Mouse (Mus musculus): ENCODE results near the gene Rbm15b. TPM values are rescaled to one million over a fixed set of nuclear protein-coding genes. Genes with fewer than 3 reads are reported as not detected.

The Rbm15b gene
- 10 to 100 TPM; 12.3 to 15.2 TPM for total RNA-seq (2021)

DNA sequence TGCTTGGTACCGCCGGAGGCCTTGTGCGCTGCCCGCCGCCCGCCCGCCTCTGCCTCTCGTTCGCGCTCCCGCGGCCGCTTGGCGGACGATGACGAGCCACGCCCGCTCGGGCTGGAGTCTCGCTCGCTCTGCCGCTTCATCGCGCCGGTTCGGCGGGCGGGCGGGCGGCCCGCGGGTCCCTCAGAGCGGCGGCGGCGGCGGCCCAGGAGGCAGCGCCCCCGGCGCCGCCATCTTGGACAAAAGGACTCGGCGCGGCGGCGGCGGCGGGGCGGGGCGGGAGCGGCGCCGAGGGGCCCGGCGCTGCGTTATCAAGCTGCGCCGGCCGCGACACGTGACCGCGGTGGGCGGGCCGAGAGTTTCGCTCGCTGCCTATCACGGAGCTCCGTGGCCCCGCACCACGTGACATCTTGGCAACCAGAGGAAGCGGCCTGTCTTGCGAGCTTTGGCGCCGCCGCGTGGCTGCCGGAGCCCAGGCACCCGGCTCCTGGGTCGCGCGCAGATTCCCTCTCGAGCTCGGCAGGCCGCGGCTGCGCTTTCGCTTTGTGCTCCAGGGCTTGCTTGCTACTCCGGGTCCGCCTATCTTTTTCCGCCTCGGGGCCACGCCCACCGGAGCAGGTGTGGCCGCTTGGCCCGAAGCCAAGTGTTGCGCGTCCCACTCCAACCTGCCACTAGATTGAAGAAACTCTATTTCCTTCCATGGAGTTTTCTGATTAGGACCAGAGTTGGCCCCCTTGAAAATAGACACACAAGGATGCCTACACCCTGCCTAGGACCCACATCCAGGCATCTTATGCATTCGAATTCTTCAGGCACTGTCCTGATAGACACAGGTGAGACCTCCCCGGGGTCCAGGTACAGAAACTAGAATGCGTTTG, at the start of gene Rbm15b:
Rbm15b (minus strand) TSS at position 601 of the 875 bp plus-strand sequence.
- intact Hi-C loops (cut with DNase I): loop anchor here (5.0 kb wide), 1 partner anchor 210 kb away; no protein-coding TSS in a partner anchor
- peak; percentile 97 for DNase-seq (ENCODE audit: low spot score)

DNA sequence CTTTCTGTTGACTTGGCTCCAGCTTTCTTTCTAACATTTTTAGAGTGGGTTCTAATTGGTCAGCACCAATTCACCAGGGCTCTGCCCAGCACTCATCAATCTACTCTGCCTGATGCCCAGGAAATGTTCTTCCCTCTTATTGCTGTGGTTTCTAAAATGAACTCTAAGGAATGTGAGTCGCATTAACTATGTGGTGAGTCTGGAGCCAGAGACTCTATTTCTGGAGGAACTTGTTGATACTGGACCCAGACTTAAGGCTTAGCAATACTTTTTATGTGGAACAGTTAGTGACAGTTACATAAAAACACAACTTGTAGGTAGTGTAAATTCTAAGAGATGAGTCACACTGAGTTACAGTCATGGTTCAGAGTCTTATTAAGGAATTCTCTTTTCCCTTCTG, 47.8 kb upstream of the Rbm15b start:
- intact Hi-C loops (cut with DNase I): no loop called here
- no peak for DNase-seq (ENCODE audit: low spot score)

DNA sequence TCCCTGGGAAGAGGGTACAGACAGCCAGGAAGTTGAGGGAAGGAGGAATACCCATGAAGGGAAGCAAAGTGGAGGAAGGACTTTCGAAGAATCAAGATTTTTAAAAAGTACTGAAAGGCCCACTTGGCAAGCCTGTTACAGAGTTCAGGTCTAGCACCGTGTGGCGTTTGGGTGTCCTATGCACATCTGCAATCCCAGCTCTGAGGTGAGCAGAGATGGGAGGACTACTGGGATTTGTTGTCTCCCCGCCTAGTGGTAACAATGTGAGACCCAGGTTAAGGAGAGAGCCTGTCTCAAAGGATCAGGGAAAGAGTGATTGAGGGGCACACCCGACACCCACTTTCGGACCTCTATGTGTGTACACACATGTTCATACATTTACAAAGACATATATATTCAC, 27.6 kb upstream of the Rbm15b start:
- no peak for DNase-seq (ENCODE audit: low spot score)
- intact Hi-C loops (cut with DNase I): no loop called here

DNA sequence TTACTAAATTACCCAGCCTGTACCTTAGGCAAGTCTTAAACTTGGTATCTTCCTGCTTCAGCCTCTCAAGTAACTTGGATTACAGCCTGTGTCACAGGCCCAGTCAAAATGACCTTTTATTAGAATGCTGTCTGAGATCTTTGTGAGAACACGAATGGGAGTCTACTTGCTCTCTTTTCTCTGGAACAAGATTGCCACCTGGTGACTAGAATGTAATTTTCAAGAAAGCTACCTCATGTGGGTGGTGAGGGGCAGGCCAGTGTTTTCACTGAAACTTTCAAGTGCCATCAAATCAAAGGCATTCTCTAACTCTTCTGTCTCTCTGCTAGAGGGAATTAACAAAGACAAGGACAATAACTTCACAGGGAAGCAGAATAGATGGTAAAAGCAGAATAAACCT, 26.5 kb upstream of the Rbm15b start:
- DNase-seq (ENCODE audit: low spot score): no peak
- intact Hi-C loops (cut with DNase I): no loop called here

DNA sequence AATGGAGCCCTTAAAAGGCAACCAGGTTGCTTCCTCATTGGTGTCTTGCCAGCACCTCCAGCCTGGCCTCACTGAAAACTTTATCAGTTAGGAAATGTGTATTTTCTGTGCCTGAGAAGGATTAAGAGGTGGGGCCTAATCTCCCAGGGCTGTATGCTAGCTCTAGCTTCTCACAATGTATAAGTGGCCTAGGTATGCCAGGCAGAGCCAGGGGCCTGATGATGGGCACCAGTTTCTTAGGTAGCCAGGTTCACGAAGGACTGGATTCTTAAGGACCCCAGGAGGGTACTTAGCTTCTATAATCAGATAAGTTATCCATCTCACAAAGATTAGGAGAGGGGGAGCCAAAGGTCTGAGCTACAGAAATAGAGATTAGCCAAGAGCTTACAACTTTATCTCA, 24.4 kb upstream of the Rbm15b start:
- intact Hi-C loops (cut with DNase I): no loop called here
- DNase-seq (ENCODE audit: low spot score): no peak

- DNase-seq (ENCODE audit: low spot score): no peak
- intact Hi-C loops (cut with DNase I): loop anchor here (10.0 kb wide), 1 partner anchor 256 kb away; no protein-coding TSS in a partner anchor
These were observed 21.5 kb upstream of the Rbm15b start for GRCm38 (mm10) chr9:106908715-106909114.

DNA sequence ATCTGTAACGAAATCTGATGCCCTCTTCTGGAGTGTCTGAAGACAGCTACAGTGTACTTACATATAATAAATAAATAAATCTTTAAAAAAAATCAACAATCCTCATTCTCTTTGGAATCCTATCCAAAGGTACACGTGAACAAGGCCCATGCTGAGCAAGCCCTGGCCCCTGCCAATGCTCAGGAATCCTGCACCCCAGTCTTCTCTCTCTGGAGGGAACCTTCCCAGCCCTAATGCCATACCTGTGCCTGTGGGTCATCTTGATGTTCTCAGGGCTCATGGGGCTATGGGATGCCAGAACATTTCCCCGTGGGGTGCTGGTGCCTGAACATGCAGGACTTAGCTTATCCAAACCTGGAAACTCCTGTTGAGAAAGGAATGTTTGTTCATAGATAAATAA, 20.9 kb upstream of the Rbm15b start:
- intact Hi-C loops (cut with DNase I): loop anchor here (10.0 kb wide), 1 partner anchor 257 kb away; no protein-coding TSS in a partner anchor
- DNase-seq (ENCODE audit: low spot score): no peak

- no peak for DNase-seq (ENCODE audit: low spot score)
- intact Hi-C loops (cut with DNase I): loop anchor here (10.0 kb wide), 1 partner anchor 258 kb away; no protein-coding TSS in a partner anchor
These were observed 19.4 kb upstream of the Rbm15b start for GRCm38 (mm10) chr9:106906597-106906996.

GRCm38 (mm10) chr9:106903791-106904134, 16.5 kb upstream of the Rbm15b start:
- no peak for DNase-seq (ENCODE audit: low spot score)
- intact Hi-C loops (cut with DNase I): loop anchor here (1.0 to 10.0 kb wide), 2 partner anchors 261 to 388 kb away; no protein-coding TSS in a partner anchor

DNA sequence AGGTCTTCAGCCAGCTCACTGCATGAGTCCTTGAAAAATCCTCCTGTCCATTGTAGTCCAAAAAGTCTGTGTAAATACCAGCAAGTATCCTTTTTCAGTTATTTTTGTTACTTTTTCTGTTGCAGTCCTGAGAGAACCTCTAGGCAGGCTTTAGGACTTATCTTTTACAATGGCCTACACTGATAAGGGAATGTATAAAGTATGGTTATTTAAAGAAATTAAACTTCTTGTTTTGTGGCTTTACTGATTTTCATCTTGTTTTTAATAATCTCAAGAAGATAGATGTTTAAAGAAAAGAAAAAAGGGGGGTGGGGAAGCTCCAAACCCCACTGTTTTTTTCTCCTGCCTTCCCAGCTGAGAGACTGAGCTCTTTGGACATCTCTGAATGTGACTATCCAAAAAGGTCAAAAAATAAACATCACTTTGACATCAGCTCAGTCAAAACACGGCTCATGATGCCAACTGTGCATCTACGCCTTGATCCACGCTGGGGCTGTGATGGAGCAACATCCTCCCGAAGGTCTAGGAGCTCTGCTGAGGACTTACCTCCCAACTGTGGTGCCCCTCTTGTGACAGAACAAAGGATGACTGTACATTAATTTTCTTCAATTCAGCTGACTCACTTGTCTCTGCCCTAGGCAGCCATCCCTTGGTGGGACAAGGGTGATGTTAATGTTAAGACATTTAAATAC, 16.0 kb upstream of the Rbm15b start:
- no peak for DNase-seq (ENCODE audit: low spot score)
- intact Hi-C loops (cut with DNase I): loop anchor here (1.0 to 10.0 kb wide), 2 partner anchors 262 to 388 kb away; no protein-coding TSS in a partner anchor

GRCm38 (mm10) chr9:106901596-106901995, 14.4 kb upstream of the Rbm15b start:
- intact Hi-C loops (cut with DNase I): loop anchor here (10.0 kb wide), 1 partner anchor 263 kb away; no protein-coding TSS in a partner anchor
- DNase-seq (ENCODE audit: low spot score): no peak

- DNase-seq (ENCODE audit: low spot score): no peak
- intact Hi-C loops (cut with DNase I): no loop called here
These were observed 11.7 kb upstream of the Rbm15b start for GRCm38 (mm10) chr9:106898901-106899300.

DNA sequence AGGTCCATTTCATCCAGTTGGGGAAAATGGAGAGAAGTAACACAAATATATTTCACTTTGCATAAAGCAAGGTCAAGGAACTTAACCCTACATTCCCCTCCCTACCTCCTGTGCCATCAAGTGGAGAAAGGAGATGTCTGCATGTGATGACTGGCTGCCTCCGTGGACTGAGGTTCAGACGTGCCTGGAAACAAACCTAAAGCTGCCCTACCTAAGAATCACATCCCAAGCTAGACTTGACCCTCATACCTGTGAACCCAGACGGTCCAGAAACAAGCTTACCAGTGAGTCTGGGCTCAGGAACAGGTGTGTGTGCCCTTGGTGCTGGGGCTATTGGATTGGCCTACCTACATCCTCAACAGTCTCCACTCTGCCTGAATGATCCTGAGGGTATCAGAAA, 6.1 kb upstream of the Rbm15b start:
- intact Hi-C loops (cut with DNase I): loop anchor here (5.0 kb wide), 1 partner anchor 444 kb away; the partner anchor contains the start of gene Hemk1
- DNase-seq (ENCODE audit: low spot score): no peak

DNA sequence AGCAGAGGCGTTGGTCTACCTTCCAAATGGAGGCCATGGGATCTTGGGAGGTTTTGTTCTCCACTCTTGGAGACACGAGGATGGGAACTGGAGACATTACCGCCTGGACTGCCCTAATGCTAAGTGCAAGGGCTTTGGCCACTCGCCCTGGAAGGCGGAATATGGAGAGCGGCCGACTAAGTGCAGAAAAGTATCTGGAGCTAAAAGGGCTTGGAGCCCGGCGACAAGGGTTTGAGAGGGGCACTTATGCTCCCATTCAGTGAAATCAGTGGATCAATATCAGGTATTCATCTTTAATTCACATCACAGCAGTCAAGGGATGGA, 5.3 kb upstream of the Rbm15b start:
- DNase-seq (ENCODE audit: low spot score): no peak
- intact Hi-C loops (cut with DNase I): loop anchor here (5.0 kb wide), 1 partner anchor 445 kb away; the partner anchor contains the start of gene Hemk1

DNA sequence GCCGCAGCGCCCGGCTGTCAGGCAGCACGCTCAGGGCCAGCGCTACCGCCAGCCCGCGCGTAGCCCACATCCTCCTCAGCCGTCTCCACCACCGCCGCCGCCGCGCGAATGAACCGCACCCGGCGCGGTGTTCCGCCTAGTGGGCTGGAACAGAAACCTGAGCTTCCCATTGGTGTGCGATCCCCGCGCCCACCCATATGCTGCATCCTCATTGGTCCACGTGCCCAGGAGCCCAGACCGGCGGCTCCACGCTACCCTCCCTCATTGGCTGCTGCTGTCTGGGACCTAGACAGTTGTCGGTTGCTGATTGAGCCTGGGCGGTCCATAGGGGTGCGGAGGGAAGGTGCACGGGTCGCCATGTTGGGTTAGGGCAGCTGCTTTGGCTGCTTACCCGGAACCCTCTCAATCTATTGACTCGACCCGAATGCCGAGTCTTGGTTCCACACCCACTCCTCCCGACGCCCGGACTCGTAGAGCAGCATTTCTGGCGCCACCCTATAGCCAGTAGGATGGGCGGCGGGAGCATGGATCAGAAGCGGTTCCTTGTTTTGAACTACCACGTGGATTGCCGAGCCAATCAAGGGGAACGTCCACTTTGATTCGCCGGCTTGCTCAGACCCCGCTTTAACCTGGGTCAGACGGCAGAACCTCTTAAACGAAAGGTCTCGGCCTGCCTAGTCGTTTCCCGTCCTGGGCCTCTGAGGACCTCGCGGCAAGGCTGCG, 4.8 kb upstream of the Rbm15b start, which contains the start of gene Manf:
Manf (minus strand) TSS at position 151 of the 723 bp plus-strand sequence.
- intact Hi-C loops (cut with DNase I): loop anchor here (5.0 kb wide), 1 partner anchor 445 kb away; the partner anchor contains the start of gene Hemk1

GRCm38 (mm10) chr9:106891341-106891741, 4.1 kb upstream of the Rbm15b start:
- no peak for DNase-seq (ENCODE audit: low spot score)
- intact Hi-C loops (cut with DNase I): loop anchor here (5.0 kb wide), 1 partner anchor 446 kb away; the partner anchor contains the start of gene Hemk1

More for the DNA sequence above, 4.8 kb upstream of the Rbm15b start, which contains the start of gene Manf:
- DNase-seq (ENCODE audit: low spot score): peak; percentile 97

- DNase-seq (ENCODE audit: low spot score): no peak
These were observed 3.4 kb upstream of the Rbm15b start for GRCm38 (mm10) chr9:106890496-106891240.

GRCm38 (mm10) chr9:106889321-106889720, 2.1 kb upstream of the Rbm15b start:
- DNase-seq (ENCODE audit: low spot score): no peak
- intact Hi-C loops (cut with DNase I): loop anchor here (5.0 kb wide), 1 partner anchor 212 kb away; no protein-coding TSS in a partner anchor

More at GRCm38 (mm10) chr9:106890496-106891240, 3.4 kb upstream of the Rbm15b start:
- intact Hi-C loops (cut with DNase I): loop anchor here (5.0 kb wide), 1 partner anchor 447 kb away; the partner anchor contains the start of gene Hemk1

DNA sequence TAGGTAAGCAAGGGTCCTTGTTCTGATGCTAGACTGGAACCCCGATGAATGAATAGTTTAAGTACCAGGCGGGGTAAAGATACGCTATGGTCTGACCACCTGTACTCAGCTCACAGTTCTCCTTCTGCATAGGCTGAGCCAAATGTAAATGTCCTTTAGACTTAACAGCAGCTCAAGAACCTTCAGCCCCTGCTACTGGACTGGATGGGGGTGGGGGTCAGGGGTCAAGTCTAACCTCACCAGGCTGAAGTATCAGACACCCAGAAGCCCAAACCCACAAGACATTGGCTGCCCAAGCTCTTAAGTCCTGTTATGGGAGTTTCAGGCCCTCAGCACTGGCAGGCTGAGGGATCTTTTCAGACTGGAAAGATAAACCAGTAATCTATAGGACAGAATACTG, 1.1 kb upstream of the Rbm15b start:
- no peak for DNase-seq (ENCODE audit: low spot score)
- intact Hi-C loops (cut with DNase I): loop anchor here (5.0 kb wide), 1 partner anchor 211 kb away; no protein-coding TSS in a partner anchor
